Mouse (Mus musculus): ENCODE data around the gene Wrnip1.

DNA sequence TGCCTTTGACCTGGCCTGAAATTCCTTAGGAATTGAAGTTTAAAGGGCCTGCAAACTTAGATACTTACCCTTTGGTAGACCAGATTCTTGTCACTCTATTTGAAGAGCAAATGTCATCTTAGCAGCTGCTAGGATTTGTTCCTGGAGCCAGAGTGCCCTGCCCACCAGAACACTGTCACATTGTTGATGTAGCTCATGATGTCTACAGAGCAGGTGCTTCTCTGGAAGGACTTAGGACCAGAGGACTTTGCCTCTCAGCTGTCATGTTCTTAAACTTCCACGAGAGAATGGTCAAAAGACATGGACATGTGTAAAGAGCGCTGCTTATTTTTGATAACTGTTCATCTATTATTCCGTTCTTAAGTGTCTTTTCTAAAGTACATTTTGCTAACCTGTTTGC lies 17.4 kb downstream of the Wrnip1 start:
- TF ChIP-seq POLR2A (IDR thresholded peaks at IDR 0.05; ENCODE audit: extremely low read depth, insufficient read depth, low read length) (no peak), CTCF (IDR thresholded peaks at IDR 0.05; ENCODE audit: extremely low read depth, insufficient read depth, low read length) (no peak)

Data from cortical plate, adult 2 months (tissue).